Mouse (Mus musculus) gonadal fat pad, adult 2 months (tissue): ENCODE measurements around the gene Dennd2c. TPM values are rescaled to one million over a fixed set of nuclear protein-coding genes. Genes with fewer than 3 reads are reported as not detected.
A peak's percentile ranks its signal among the peaks of the same experiment; 100 is the strongest.
"Not testable (repeated sequence)": the region's sequence is repeated elsewhere in the genome, so short reads cannot be mapped to it uniquely, and the experiment has no call there.

Experiments used
- DNase-seq: peaks from one replicate; pipeline ENCODE4 v3.0.0-alpha.2; 2012; ENCODE audit warnings: low read depth
- polyA plus RNA-seq: library from polyadenylated mRNA; depleted of rRNA; stranded (reverse); fragments of >200 nt; gene quantifications from 2 replicates; pipeline ENCODE4 v1.2.3, GENCODE M21; 2012

The Dennd2c gene
- polyA plus RNA-seq, 1 experiment: 0.89 TPM

DNA sequence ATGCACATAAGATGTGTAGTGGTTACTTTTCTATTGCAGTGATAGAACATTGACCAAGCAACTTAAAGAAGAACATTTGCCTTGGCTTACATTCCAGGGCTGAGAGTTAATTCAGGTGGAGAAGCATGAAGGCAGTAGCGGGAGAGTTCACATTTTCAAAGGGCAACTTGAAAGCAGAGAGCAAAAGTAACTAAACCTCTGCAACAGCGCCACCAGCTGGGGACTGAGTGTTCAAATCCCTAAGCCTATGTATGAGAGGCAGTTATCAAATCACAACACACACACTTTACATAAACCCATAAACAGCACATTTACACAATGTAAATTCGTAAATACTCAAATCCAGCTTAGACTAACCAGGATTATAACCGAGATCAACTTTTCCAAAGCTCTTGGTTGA, 67.4 kb downstream of the Dennd2c start:
- DNase-seq: no peak

GRCm38 (mm10) chr3:103171505-103172267, 69.3 kb downstream of the Dennd2c start, which contains the start of gene Bcas2:
TSS of gene Bcas2 (plus strand) at chr3:103171655.
- peak; percentile 66 for DNase-seq

DNA sequence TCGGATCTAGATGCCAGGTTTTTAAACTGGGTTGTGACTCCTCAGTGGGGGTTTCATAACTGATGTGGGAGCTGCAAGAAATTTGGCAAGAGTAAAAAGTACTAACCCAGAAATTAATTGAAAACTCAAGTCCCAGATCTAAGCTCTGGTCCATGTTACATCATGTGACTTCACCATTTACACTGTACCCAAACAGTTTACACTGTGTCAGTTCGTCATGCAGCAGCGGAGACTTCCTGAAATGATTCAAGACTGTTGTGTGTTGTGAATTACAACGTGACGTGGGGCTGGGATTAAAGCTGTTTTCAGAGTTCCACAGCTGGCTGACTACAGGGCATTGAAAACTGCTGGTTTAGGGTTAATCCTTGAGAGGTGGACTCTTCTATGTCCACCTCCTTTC, 70.2 kb downstream of the Dennd2c start:
- no peak for DNase-seq

DNA sequence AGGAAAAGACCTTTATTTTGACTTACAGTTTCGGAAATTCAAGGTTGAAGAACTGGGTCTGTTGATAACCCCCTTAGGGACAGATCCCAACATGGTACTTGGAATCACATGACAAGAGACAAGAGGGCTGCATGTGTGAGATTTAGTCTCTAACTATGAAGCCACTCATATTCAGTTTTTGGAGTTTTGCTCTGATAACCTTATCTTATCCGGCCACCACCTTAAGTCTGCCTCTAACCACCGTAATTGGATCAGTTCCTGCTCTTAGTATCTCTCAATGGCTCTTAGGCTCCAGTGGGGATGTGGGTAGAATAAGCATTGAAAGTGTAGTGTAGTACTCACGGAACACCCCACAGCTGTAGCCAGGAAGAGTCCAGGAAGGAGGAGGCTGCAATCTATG, 74.3 kb downstream of the Dennd2c start:
- DNase-seq: no peak

DNA sequence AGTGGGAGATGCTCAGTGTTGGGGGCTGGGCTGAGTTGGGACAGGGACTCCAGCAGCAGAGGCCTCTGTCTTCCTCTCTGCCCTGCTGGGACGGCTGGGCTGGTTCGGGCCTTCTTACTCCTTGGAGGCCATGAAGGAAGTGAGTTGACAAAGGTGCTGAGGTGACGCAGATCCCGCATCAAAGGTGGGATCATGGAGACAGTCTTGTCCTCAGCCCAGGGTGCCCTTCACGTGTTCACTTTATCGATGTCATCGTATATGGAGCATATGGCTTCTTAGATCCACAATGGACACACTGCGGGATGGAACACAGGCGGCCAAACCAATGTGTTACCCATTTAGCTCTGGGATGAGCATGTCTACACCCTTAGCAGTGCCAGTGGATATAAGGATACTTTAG, 77.1 kb downstream of the Dennd2c start:
- no peak for DNase-seq

DNA sequence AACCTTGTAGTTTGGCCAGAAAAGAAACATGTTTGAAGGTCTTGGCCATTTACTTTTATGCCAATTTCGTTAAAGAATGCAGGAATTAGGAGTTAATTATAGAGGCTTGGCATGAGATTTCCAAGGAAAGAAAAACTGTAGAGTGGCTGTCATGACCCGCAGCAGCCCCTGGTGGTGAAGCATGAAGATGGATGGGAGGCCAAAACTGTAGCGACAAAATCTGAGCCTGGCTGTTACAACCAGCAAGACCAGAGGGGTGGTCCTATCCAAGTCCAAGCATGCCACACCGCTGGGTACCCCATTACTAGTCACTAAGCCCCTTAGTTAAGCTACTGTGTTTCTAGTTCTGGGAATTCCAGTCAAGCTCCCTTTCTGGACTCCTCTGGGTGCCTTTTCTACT, 78.8 kb downstream of the Dennd2c start:
- DNase-seq: no peak

GRCm38 (mm10) chr3:103182821-103183220, 80.4 kb downstream of the Dennd2c start:
- no peak for DNase-seq

- DNase-seq: not testable (repeated sequence)
These were observed 82.1 kb downstream of the Dennd2c start for GRCm38 (mm10) chr3:103184467-103184866.

GRCm38 (mm10) chr3:103188451-103188850, 86.0 kb downstream of the Dennd2c start:
- no peak for DNase-seq

DNA sequence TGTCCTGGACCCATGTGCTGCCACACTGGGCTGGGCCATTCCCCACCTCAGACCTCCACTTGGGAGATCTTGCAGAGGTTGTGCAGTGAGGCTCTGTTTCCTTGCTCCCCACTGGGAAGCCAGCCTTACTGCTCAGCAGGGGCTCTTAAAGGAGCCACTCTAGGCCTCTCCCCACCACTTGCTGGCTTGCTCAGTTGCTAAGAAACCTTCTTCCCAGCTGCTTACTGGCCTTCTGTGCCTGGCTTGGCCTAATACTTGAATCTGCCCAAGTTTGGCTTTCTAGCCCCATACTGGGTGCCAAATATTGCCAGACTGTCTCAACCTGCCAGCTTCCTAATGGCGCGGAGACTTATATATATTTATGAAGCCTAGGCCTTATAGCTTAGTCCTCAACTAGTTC, 86.5 kb downstream of the Dennd2c start:
- no peak for DNase-seq

GRCm38 (mm10) chr3:103192161-103192560, 89.8 kb downstream of the Dennd2c start:
- no peak for DNase-seq

DNA sequence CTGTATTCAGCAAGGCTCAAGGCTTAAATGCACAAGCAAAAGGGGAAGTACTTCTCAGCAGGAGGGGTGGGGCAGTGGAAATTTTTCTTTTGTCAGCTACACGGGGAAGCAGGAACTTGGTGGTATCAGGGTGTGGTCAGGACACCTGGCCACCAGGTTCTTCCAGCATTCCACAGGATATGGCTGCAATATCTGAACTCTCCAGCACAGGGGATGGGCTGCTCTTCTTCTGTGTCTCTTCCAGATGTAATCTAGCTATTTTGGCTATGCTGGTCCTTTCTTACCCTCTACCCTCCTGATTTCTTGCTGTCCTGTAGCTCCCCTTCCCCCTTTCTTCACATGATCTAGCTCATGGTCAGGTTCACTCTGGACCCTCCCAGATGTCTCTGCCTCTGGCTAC, 90.8 kb downstream of the Dennd2c start:
- no peak for DNase-seq

- DNase-seq: no peak
These were observed 94.0 kb downstream of the Dennd2c start for GRCm38 (mm10) chr3:103196320-103196823.

DNA sequence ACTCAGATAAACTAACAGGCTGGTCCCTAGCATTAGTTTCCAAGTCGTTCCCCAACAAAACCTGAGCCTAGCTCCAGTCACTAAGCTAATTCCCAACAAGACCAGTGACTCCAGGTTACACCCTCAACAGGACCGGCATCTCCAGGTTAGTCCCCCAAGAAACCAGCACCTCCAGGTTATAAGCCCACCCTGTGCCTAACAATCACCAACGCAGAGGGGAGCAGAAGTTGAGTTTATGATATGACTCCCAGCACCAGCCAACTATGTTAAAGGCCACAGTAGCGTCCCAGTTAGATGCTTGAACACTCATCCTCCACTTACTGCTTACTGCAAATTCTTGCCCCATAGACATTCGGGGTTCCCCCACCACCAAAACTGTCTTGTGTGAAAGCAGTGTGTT, 97.0 kb downstream of the Dennd2c start:
- no peak for DNase-seq

DNA sequence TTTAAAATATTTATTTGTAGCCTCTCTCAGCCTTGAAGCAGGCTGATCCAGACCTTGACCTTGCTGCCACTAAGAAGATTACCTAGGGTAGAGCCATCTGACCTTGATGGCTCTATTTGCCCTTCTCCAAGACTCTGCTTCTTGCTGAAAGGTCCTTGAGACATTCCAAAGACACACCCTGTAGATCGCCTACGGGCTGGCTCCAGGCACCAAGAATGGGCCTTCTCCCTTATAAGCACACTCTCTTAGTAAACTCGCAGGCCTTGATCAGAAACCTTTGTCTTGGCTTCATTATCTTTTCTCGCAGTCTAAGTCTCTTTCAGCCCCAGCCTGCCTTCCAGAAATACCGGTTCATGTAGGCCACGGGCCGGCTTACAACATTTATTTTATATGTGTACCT, 98.7 kb downstream of the Dennd2c start:
- not testable (repeated sequence) for DNase-seq

- no peak for DNase-seq
These were observed 101.2 kb downstream of the Dennd2c start for GRCm38 (mm10) chr3:103203554-103203953.

DNA sequence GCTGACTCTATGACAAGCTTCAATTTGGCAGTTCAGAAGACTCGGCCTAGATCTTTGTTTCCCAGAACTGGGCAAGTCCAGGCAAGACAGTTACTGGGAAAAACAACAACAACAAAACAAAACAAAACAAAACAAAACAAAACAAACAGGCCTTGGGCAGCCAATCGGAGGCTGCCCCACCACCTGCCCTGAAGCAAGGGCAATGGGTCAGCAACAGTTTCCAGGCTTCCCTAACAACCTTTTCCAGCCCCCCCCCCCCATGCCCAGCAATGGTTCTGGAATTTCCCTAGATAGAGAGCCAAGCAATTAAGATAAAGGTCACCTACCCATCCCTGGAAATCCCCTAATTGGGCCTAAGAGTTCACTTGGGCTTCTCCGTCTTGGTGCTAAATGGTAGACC, 102.0 kb downstream of the Dennd2c start:
- DNase-seq: no peak

DNA sequence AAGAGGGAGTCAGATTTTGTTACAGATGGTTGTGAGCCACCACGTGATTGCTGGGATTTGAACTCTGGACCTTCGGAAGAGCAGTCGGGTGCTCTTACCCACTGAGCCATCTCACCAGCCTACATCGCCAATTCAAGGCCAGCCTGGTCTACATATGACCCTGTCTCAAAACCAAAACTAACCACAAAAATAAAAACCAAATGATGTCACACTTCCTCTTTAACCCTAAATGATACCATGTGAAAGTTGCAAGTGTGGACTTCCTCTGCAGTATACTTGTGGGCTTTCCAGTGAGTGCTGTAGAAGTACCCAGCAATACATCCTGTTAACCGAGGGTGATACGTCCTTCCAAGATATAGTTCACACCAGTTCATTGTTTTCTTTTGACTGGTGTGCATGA, 104.0 kb downstream of the Dennd2c start:
- no peak for DNase-seq

DNA sequence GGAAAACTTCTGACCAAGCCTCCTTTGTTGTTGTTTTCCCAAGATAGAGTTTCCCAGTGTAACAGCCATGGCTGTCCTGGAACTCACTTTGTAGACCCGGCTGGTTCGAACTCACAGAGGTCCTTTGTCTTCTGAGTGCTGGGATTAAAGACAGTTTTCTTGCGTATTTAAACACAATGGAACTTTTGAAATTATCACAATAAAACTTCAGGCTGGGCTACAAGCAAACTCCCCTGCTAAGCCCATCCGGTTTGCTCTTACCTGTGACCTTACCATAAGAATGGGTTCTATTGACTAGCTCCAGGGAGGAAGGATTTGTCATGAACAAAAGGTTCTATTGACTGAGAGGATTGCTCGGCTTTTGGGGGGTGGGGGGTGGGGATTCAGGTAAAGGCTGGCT, 105.3 kb downstream of the Dennd2c start:
- DNase-seq: no peak

DNA sequence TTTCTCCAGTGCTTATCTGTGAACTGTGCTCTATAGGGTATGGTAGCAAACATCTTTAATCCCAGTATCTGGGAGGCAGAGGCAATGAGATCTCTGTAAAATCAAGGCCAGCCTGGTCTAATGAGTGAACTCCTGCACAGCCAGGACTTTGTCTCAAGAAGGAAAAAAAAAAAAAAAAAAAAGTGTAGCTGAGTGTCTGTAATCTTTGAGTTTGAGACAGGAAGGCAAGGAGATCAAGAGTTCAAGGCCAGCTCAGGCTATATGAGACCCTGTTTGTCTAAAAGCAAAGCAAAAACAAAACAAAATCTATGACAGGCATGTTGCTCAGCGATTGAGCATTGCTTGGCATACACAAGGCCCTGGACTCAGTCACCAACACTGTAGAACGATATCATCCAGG, 105.8 kb downstream of the Dennd2c start:
- no peak for DNase-seq

GRCm38 (mm10) chr3:103211101-103211500, 108.7 kb downstream of the Dennd2c start:
- no peak for DNase-seq

GRCm38 (mm10) chr3:103212142-103212541, 109.7 kb downstream of the Dennd2c start:
- no peak for DNase-seq

DNA sequence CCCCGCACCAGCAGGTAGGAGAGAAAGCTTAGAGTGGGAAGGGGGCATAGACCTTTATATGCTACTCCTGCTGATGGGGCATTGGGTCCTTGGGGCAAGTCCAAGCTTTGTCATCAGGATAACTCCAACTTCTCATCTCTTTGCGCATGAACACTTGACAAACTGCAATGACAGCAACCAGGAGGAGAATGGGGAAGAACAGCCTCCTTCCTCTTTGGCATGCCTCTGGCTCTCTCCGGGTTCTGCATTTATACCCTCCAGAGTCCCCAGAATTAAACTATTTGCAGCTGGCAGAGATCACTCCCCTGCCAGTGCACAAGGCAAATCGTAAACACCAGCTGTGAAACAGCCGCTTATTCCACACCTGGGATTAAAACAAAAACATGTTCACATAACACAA, 111.1 kb downstream of the Dennd2c start:
- DNase-seq: no peak
